Mouse (Mus musculus) embryonic fibroblast, embryonic 13.5 days (primary cell): ENCODE data around the gene Pbld2.

Experiments
- CTCF ChIP-seq: IDR thresholded peaks from 2 replicates; pipeline ENCODE4 v1.5.1; 2011; ENCODE audit warnings: mild to moderate bottlenecking, control low read depth, low read length, moderate library complexity, borderline replicate concordance; ENCODE audit not compliant: insufficient read depth
- POLR2A ChIP-seq: IDR thresholded peaks from 2 replicates; pipeline ENCODE4 v1.6.1; 2011; ENCODE audit warnings: low read depth, mild to moderate bottlenecking, control low read depth, low read length, moderate library complexity

- no peak for TF ChIP-seq CTCF
- no peak for TF ChIP-seq POLR2A
These were observed 30.5 kb downstream of the Pbld2 start for GRCm38 (mm10) chr10:63054586-63054985.
